Mouse (Mus musculus): Measurements from ENCODE around the gene Tex2. TPM values are rescaled to one million over a fixed set of nuclear protein-coding genes. Genes with fewer than 3 reads are reported as not detected.

Tex2 gene
- polyA plus RNA-seq, 1 experiment from 2014 or later: 16.3 TPM

DNA sequence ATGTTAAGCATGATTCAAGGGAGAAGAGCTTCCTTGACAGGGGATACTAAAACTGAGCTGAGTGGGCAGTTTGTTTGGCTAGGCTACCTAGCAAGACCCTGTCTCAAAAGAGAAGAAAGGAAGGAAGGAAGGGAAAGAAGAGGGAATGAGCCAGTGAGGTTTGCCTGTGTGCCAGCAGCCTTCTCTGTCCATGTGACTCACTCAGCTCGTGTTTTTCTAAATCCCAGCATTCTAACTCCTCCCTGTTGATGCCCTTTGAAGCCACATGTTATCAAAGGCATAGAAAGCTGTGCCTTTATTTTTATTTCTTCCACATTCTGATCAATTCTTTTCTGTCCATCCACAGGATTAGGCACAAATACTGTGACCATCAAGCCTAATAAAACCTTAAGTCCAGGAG lies 85.3 kb downstream of the Tex2 start:
- H3K4me1 ChIP-seq: no peaks in the 10 kb centered on the region
- H3K27ac ChIP-seq: no peak overlapping the region
- WGBS: 47% methylated on average over 1 of the region's 1 CpGs
- no peak overlapping the region for H3K4me2 ChIP-seq (replicated peaks)
- ATAC-seq (ENCODE audit: low FRiP score, low read depth): no peak
- no peaks in the 10 kb centered on the region for H3K27me3 ChIP-seq (replicated peaks)
- H3K9ac ChIP-seq: no peak overlapping the region
- H3K9me3 ChIP-seq: no peaks in the 10 kb centered on the region
- H3K36me3 ChIP-seq: no peaks in the 10 kb centered on the region
- H3K4me3 ChIP-seq: no peak overlapping the region

DNA sequence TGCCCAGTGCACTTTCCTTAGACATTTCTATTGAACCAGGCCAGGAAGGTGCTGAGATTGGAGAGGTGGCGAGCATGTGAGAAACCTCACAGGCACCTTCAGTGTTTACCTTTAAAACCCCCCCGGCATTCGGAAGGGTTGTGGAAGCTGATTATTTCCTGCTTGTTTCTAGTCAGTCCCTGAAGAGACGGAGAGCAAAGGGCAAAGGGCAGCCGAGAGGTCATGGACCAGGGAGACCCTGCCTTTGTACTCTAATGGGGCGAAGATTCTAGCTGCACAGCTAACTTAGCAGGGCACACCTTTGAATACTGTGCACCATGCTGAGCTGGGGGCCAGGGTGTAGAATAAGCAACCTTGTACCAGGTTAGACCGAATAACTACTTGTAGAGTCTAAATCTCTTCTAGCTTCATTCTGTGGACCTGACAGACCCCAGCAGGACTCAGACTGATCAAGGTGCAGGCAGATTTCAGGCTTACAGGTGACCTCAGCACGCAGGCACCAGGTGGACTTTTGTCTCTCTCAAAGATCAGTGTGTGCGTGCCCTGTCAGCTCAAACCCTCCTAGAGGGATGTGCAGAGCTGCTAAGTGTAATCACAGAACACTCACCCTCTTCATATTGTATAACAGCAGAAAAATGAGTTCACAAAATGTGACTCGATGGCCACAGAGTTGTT lies 85.9 kb downstream of the Tex2 start:
- Histone ChIP-seq H3K27me3 (replicated peaks) (no peaks in the 10 kb centered on the region), H3K36me3 (no peaks in the 10 kb centered on the region), H3K27ac (no peak overlapping the region), H3K4me1 (no peaks in the 10 kb centered on the region), H3K4me3 (no peak overlapping the region), H3K9ac (no peak overlapping the region), H3K9me3 (no peaks in the 10 kb centered on the region), H3K4me2 (replicated peaks) (no peak overlapping the region)
- ATAC-seq (ENCODE audit: low FRiP score, low read depth): no peak
- WGBS: 40% methylated on average over 10 of the region's 10 CpGs

DNA sequence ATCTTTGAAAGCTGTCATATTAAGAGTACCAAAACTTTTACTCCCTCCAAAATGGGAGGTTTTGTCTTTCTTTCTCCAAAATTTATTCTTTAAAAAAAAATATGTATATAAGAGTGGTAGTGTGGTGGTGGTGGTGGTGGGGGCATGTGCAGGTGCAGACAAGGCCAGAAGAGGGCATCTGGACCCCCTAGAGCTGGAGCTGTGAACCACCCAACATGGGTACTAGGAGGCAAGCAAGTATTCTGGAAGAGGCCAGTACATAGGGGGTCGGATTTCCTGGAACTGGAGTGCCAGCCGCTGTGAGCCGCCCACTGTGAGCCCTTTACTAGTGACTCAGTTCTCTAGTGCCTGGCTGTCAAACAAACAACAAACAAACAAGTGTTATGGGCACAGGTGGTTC lies 90.7 kb downstream of the Tex2 start:
- WGBS: 49% methylated on average over 3 of the region's 3 CpGs
- H3K27me3 ChIP-seq (replicated peaks): no peaks in the 10 kb centered on the region
- H3K27ac ChIP-seq: no peak overlapping the region
- H3K9me3 ChIP-seq: no peaks in the 10 kb centered on the region
- no peaks in the 10 kb centered on the region for H3K36me3 ChIP-seq
- no peak overlapping the region for H3K4me3 ChIP-seq
- H3K9ac ChIP-seq: no peak overlapping the region
- H3K4me1 ChIP-seq: peaks cover 17% of the 10 kb centered on the region
- H3K4me2 ChIP-seq (replicated peaks): no peak overlapping the region
- no peak for ATAC-seq (ENCODE audit: low FRiP score, low read depth)

DNA sequence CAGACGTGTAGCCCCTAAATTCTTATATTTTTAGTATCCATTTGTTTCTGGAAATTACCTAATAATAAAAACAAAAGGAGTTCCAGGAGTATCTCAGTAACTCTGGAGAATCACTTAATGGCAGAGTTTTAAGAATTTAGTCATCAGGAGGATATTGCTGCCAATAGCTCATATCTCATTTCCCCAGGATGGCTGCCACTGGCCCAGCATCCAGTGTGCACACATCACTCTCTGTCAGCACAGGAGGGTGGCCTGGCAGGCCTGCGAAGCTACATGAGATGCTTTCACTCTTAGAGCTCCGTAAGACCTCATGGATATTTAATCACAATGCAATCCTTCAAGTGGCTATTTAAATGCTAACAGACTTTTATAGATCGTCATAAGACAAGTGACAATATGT lies 91.6 kb downstream of the Tex2 start:
- H3K9me3 ChIP-seq: no peaks in the 10 kb centered on the region
- H3K27me3 ChIP-seq (replicated peaks): no peaks in the 10 kb centered on the region
- H3K4me1 ChIP-seq: peaks cover 17% of the 10 kb centered on the region
- H3K4me3 ChIP-seq: no peak overlapping the region
- no peak for ATAC-seq (ENCODE audit: low FRiP score, low read depth)
- no peak overlapping the region for H3K27ac ChIP-seq
- WGBS: 39% methylated on average over 4 of the region's 4 CpGs
- H3K4me2 ChIP-seq (replicated peaks): no peak overlapping the region
- no peak overlapping the region for H3K9ac ChIP-seq
- no peaks in the 10 kb centered on the region for H3K36me3 ChIP-seq

DNA sequence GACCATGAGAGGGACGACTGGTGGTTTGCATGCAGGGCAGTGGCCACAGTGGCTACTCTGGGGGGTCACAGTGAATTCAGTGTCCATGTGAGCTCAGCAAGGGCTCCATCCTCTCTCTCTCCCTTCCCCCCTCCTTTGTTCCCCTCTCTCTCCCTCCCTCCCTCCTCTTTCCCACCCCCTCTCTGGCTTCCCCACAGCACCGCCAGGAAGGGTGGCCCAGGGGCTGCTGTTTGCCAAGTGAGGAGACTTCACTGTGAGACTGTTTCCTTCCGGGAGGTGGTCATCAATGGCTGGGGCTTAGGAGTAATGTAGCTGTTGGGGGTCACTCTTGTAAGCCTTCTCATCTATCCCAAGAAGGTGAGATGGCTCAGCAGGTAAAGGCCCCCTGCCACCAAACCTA lies 92.8 kb downstream of the Tex2 start:
- H3K36me3 ChIP-seq: no peaks in the 10 kb centered on the region
- no peaks in the 10 kb centered on the region for H3K9me3 ChIP-seq
- H3K27ac ChIP-seq: no peak overlapping the region
- no peak overlapping the region for H3K4me2 ChIP-seq (replicated peaks)
- no peak overlapping the region for H3K9ac ChIP-seq
- no peak for ATAC-seq (ENCODE audit: low FRiP score, low read depth)
- H3K4me1 ChIP-seq: peaks cover 18% of the 10 kb centered on the region
- 33% methylated on average over 3 of the region's 3 CpGs for WGBS
- no peak overlapping the region for H3K4me3 ChIP-seq
- H3K27me3 ChIP-seq (replicated peaks): no peaks in the 10 kb centered on the region

DNA sequence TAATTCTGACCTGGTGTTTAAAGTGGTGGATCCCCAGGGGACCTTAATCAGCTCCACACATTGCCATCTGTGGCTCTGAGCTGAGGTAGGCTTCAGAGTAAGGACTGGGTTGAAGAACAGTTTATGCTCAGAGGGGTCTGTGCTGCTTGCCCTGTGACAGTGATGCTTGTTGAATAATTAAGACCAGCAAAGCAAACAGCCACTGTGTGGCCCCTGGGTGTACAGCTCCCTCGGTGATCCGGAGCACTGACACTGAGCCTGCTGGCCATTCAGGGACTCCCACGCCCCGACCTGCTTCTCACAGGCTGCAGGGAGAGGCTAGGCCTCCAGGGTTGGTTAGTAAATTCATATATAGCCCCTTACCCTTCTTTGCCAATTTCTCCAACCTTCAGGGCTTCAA lies 93.7 kb downstream of the Tex2 start:
- Histone ChIP-seq H3K27me3 (replicated peaks) (no peaks in the 10 kb centered on the region), H3K9me3 (no peaks in the 10 kb centered on the region), H3K36me3 (no peaks in the 10 kb centered on the region), H3K4me2 (replicated peaks) (no peak overlapping the region), H3K4me3 (no peak overlapping the region), H3K27ac (no peak overlapping the region), H3K4me1 (peaks cover 22% of the 10 kb centered on the region), H3K9ac (no peak overlapping the region)
- ATAC-seq (ENCODE audit: low FRiP score, low read depth): no peak
- WGBS: 66% methylated on average over 4 of the region's 4 CpGs

DNA sequence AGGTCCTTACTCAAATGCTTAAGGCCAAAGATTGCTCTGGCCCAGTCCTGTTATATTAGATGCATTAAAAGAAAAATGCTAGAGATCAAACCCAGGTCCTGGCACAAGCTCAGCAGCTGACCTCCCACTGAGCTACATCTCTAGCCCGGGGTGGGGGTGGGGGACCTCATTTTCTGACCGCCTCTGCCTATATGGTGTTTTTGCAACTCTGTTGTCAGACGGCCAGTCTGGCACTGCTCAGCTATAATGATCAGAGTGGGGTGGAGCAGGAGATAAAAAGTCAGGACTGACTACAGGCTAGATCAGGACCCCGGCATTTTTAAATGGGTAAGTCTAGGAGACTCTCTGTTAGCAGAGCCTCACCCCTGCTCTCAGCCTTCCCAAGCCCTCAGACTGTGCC lies 94.8 kb downstream of the Tex2 start:
- H3K4me2 ChIP-seq (replicated peaks): no peak overlapping the region
- no peak overlapping the region for H3K9ac ChIP-seq
- H3K9me3 ChIP-seq: no peaks in the 10 kb centered on the region
- H3K36me3 ChIP-seq: no peaks in the 10 kb centered on the region
- no peak overlapping the region for H3K4me3 ChIP-seq
- peaks cover 22% of the 10 kb centered on the region for H3K4me1 ChIP-seq
- WGBS: 45% methylated on average over 4 of the region's 4 CpGs
- ATAC-seq (ENCODE audit: low FRiP score, low read depth): no peak
- no peak overlapping the region for H3K27ac ChIP-seq
- H3K27me3 ChIP-seq (replicated peaks): no peaks in the 10 kb centered on the region

DNA sequence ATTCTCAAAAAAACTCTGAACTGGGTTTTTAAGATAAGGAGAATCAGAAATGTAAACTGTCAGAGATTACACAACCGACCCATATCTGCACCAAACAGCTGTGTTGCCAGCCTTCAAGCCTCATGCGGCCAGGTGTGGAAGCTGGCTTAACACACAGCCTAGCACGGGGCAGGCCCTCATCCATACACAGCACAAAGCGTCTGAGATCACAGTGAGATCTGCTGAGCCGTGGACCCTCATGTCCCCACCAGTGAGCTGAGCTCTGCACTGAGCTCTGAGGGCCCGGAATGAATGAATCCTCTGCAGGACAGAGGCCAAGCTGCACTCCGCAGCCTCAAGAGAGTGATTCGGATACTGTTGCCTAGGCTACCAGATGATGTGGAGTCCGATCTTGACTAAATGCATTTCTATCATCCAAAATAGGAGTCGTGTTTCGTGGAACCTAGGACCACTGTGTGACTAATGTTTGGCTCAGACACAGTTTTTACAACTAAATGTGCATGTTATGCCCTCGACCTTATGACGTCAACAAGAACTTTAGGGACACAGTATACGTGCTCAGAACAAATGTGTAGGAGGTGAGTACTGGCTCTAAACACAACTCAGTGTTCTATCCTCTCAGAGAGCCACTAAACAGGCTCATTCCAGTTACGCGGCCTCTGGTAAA lies 98.0 kb downstream of the Tex2 start:
- Histone ChIP-seq H3K27me3 (replicated peaks) (no peaks in the 10 kb centered on the region), H3K4me3 (no peak overlapping the region), H3K4me2 (replicated peaks) (no peak overlapping the region), H3K27ac (peak overlapping the region; percentile 9; the same call in 1 of the 2 replicates), H3K36me3 (peaks cover 4% of the 10 kb centered on the region; the same call in 1 of the 2 replicates), H3K4me1 (peaks cover 10% of the 10 kb centered on the region; the same call in 1 of the 2 replicates), H3K9ac (0 out of 2 replicates have a peak overlapping the region, but pooled peaks have one; percentile 29), H3K9me3 (no peaks in the 10 kb centered on the region)
- WGBS: 67% methylated on average over 16 of the region's 16 CpGs
- no peak for ATAC-seq (ENCODE audit: low FRiP score, low read depth)

DNA sequence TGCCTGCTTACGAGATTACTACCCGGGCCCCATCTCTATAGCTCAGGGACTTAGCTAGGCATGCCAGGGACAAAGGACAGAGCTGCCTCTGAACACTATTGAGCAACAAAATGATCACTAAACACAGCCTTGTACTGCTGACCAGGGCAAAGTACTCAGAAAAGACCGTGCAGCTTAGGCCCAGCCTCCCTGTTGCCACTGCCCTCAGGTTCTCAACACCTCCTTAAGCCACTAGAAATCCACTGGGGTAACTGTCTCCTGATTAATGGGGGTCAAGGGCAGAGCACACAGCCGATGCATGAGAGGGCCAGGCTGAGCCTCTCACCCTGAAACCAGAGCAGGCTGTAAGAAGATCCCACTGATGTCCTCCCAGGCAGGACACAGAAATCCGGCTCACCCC lies 98.8 kb downstream of the Tex2 start:
- H3K27me3 ChIP-seq (replicated peaks): no peaks in the 10 kb centered on the region
- 51% methylated on average over 5 of the region's 5 CpGs for WGBS
- H3K9me3 ChIP-seq: no peaks in the 10 kb centered on the region
- ATAC-seq (ENCODE audit: low FRiP score, low read depth): no peak
- 0 out of 2 replicates have a peak, but pooled peaks cover 5% of the 10 kb centered on the region for H3K4me1 ChIP-seq
- no peak overlapping the region for H3K27ac ChIP-seq
- no peak overlapping the region for H3K4me2 ChIP-seq (replicated peaks)
- 0 out of 2 replicates have a peak overlapping the region, but pooled peaks have one; percentile 26 for H3K9ac ChIP-seq
- H3K36me3 ChIP-seq: peaks cover 7% of the 10 kb centered on the region; the same call in 1 of the 2 replicates
- H3K4me3 ChIP-seq: no peak overlapping the region

DNA sequence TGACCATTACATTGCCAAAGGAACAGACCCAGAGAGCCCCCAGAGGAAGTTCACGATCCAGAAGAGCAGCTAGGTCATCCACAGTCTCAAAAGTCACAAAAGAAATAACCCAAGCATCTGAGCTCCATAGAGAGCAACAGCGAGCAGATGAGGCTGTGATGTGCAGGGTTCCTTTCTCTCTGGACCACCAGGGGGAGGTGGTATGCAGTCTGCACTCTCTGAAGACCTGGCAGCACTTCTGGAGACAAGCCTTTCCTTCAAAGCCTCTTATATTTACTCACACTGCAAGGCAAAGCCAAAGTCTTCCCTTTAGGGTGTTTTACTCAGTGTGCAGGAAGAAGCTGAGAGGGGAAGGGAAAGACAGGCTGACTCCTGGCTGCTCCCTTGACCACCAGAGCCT lies 100.1 kb downstream of the Tex2 start:
- Histone ChIP-seq H3K27me3 (replicated peaks) (no peaks in the 10 kb centered on the region), H3K27ac (no peak overlapping the region), H3K9ac (peak overlapping the region; percentile 35; the same call in 1 of the 2 replicates), H3K9me3 (no peaks in the 10 kb centered on the region), H3K4me2 (replicated peaks) (no peak overlapping the region), H3K4me3 (no peak overlapping the region), H3K36me3 (peaks cover 19% of the 10 kb centered on the region), H3K4me1 (0 out of 2 replicates have a peak, but pooled peaks cover 5% of the 10 kb centered on the region)
- no peak for ATAC-seq (ENCODE audit: low FRiP score, low read depth)
- WGBS: 37% methylated on average over 2 of the region's 2 CpGs

DNA sequence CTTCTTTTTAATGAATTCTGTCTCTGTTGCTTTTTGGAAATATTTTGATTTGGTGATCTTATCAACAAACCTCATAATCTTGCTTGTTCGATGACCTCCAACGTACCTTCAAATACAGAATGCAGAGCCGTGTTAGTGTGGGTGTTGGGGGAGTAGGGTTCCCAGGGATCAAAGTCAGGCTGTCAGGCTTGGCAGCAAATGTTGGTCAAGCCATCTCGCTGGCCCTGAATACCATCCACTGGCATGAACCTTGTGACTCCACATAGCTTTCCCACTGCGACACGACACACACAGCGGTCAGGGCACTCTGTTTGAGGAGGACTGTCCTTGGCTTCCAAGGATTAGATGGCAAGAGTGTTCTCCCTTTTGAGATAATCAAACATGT lies 101.2 kb downstream of the Tex2 start:
- WGBS: 97% methylated on average over 7 of the region's 7 CpGs
- Histone ChIP-seq H3K4me2 (replicated peaks) (no peak overlapping the region), H3K27ac (no peak overlapping the region), H3K4me3 (no peak overlapping the region), H3K9me3 (no peaks in the 10 kb centered on the region), H3K27me3 (replicated peaks) (no peaks in the 10 kb centered on the region), H3K4me1 (0 out of 2 replicates have a peak, but pooled peaks cover 5% of the 10 kb centered on the region), H3K9ac (no peak overlapping the region), H3K36me3 (peaks cover 20% of the 10 kb centered on the region)
- ATAC-seq (ENCODE audit: low FRiP score, low read depth): no peak

DNA sequence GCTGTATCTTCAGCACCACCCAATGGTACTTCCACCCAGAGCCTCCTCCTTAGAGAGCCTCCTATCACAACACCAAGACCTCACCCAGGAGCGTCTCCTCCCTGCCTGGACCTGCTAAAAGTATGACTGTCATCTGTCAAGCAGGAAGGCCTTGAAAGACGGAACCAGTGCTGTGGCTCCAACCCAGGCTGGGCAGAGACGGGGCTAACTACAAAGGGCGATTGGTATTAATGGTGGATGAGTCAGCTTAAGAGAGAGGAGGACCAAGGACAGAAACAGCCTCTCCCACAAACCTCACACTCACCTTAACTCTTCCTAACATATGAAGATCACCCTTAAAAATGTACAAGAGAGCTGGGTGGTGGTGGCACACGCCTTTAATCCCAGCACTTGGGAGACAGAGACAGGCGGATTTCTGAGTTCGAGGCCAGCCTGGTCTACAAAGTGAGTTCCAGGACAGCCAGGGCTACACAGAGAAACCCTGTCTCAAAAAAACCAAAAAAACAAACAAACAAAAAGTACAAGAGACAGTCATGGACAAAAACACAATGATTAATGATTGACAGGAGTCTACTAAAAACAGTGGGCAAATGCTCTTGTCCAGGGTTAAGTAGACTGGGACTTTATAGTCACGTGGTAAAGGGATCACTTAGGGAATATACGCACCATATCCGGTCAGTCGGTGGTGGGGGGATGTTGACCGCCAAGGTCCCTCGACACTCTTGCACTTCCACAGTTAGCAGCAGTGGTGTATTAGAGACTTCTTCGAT lies 101.8 kb downstream of the Tex2 start:
- H3K27me3 ChIP-seq (replicated peaks): no peaks in the 10 kb centered on the region
- no peak overlapping the region for H3K9ac ChIP-seq
- no peak for ATAC-seq (ENCODE audit: low FRiP score, low read depth)
- no peak overlapping the region for H3K4me3 ChIP-seq
- WGBS: 91% methylated on average over 14 of the region's 14 CpGs
- no peaks in the 10 kb centered on the region for H3K9me3 ChIP-seq
- no peak overlapping the region for H3K27ac ChIP-seq
- 0 out of 2 replicates have a peak, but pooled peaks cover 5% of the 10 kb centered on the region for H3K4me1 ChIP-seq
- peaks cover 20% of the 10 kb centered on the region for H3K36me3 ChIP-seq
- no peak overlapping the region for H3K4me2 ChIP-seq (replicated peaks)
